Mouse (Mus musculus) heart, postnatal 0 days (tissue): Measurements from ENCODE around the gene Fxyd1.

Experiments used
- CTCF ChIP-seq: IDR thresholded peaks from 2 replicates; pipeline ENCODE4 v1.5.1; 2016; ENCODE audit warnings: antibody characterized with exemption, control low read depth, low read depth
- EP300 ChIP-seq: IDR thresholded peaks from 2 replicates; pipeline ENCODE4 v1.6.1; 2016; ENCODE audit warnings: antibody characterized with exemption, low read depth

GRCm38 (mm10) chr7:31060621-31061010 is 3.6 kb upstream of the Fxyd1 start:
- TF ChIP-seq CTCF (no peak), EP300 (no peak)
